Mouse (Mus musculus) embryonic facial prominence, embryonic 15.5 days (tissue): ENCODE measurements around the gene Slc45a2. TPM values are rescaled to one million over a fixed set of nuclear protein-coding genes. Genes with fewer than 3 reads are reported as not detected.

Experiments
- ATAC-seq: fragments of 200-750 bp; cut with Nextera tagmentation; 2 replicates; pipeline ENCODE4 v1.8.0; 2017; ENCODE audit warnings: low read depth, moderate TSS enrichment; ENCODE audit not compliant: insufficient number of reproducible peaks, low FRiP score, low TSS enrichment
- H3K27ac ChIP-seq: fragments of 300-500 bp; sonication (generic); replicated peaks from 2 replicates; pipeline ENCODE4 v1.5.1; 2015; ENCODE audit warnings: mild to moderate bottlenecking, inconsistent platforms
- H3K27me3 ChIP-seq: fragments of 300-500 bp; sonication (generic); 2 replicates; pipeline ENCODE4 v1.6.1; 2015; ENCODE audit warnings: inconsistent platforms
- H3K36me3 ChIP-seq: fragments of 300-500 bp; sonication (generic); 2 replicates; pipeline ENCODE4 v1.6.1; 2015; ENCODE audit warnings: mild to moderate bottlenecking, inconsistent platforms
- H3K4me1 ChIP-seq: fragments of 300-500 bp; sonication (generic); 2 replicates; pipeline ENCODE4 v1.6.1; 2015; ENCODE audit warnings: inconsistent platforms
- H3K4me2 ChIP-seq: fragments of 300-500 bp; sonication (generic); replicated peaks from 2 replicates; pipeline ENCODE4 v1.6.1; 2015; ENCODE audit warnings: mild to moderate bottlenecking, inconsistent platforms
- H3K4me3 ChIP-seq: fragments of 300-500 bp; sonication (generic); replicated peaks from 2 replicates; pipeline ENCODE4 v1.5.1; 2015; ENCODE audit warnings: mild to moderate bottlenecking, inconsistent platforms
- H3K9ac ChIP-seq: fragments of 300-500 bp; sonication (generic); 2 replicates; pipeline ENCODE4 v1.6.1; 2015; ENCODE audit warnings: inconsistent platforms
- H3K9me3 ChIP-seq: fragments of 300-500 bp; sonication (generic); replicated peaks from 2 replicates; pipeline ENCODE4 v1.6.1; 2016; ENCODE audit warnings: inconsistent platforms
- WGBS: fragments of 180-500 bp; shearing (Covaris S2); methylation state at CpG from one replicate; pipeline ENCODE4 v1.1.7; 2015; 5-methylcytosine and 5-hydroxymethylcytosine counted together
- polyA plus RNA-seq: library from polyadenylated mRNA; unstranded; fragments of >200 nt; fragmentation: Nextera tagmentation; extraction: Ambion mirVana; gene quantifications from 2 replicates; pipeline ENCODE4 v1.2.1, GENCODE M21; 2015

Slc45a2 gene
- 1.5 and 1.7 TPM in 2 replicates for polyA plus RNA-seq

- Histone ChIP-seq H3K4me1 (no peaks in the 10 kb centered on the region), H3K4me2 (no peak within 1 kb of the TSS), H3K9me3 (no peaks in the 10 kb centered on the region), H3K4me3 (no peak within 1 kb of the TSS), H3K27ac (no peak within 1 kb of the TSS), H3K9ac (no peak within 1 kb of the TSS), H3K27me3 (no peaks in the 10 kb centered on the region), H3K36me3 (peaks cover 5% of the 10 kb centered on the region; the same call in 1 of the 2 replicates)
- WGBS: 43% methylated on average over 7 of the region's 7 CpGs
- no peak for ATAC-seq
Measured at GRCm38 (mm10) chr15:11000421-11000820, at the start of gene Slc45a2. Gene Slc45a2, plus strand, starts transcription at chr15:11000721.

DNA sequence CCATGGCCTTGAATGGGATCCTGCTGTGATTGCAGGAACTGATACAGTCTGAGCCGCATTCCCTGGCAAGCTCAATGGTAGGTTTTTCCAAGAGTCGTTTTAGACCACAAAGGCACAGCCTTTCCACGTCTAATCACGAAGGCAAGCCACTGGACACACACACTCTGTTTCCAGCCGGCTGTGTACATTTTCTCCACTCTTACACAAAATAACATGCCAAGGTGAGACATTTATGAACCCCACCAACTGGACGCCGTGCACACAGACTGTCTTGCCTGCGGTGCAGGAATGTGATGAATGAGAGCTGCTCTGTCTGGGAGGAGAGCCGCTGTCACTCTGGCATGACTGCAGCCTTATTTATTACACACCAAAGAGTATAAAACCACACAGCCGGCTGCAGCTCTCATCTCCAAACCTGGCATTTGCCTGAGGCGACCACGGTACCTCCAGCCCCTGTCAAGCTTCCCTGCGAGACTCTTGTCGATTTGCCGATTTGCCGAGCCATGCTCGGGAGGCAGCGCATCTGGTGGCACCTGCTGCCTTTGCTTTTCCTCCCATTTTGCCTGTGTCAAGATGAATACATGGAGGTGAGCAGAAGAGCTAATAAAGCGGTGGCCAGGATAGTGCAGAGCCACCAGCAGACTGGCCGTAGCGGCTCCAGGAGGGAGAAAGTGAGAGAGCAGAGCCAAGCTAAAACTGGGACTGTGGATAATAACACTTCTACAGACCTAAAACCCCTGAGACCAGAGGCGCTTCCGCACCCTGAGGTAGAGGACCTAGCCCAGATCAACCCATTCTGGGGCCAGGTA, 48.4 kb upstream of the Slc45a2 start, which contains the start of gene C1qtnf3:
TSS of gene C1qtnf3 (plus strand) at position 382 of the 809 bp plus-strand sequence.
- Histone ChIP-seq H3K4me2 (peak within 1 kb of the TSS; percentile 19), H3K27ac (peak within 1 kb of the TSS; percentile 69), H3K4me1 (peaks cover 19% of the 10 kb centered on the region), H3K9ac (no peak within 1 kb of the TSS), H3K36me3 (no peaks in the 10 kb centered on the region), H3K27me3 (no peaks in the 10 kb centered on the region), H3K9me3 (no peaks in the 10 kb centered on the region), H3K4me3 (0 out of 2 replicates have a peak within 1 kb of the TSS, but pooled peaks have one; percentile 4)
- peak; percentile 32; the same call in 1 of the 2 replicates for ATAC-seq
- WGBS: 55% methylated on average over 23 of the region's 23 CpGs

DNA sequence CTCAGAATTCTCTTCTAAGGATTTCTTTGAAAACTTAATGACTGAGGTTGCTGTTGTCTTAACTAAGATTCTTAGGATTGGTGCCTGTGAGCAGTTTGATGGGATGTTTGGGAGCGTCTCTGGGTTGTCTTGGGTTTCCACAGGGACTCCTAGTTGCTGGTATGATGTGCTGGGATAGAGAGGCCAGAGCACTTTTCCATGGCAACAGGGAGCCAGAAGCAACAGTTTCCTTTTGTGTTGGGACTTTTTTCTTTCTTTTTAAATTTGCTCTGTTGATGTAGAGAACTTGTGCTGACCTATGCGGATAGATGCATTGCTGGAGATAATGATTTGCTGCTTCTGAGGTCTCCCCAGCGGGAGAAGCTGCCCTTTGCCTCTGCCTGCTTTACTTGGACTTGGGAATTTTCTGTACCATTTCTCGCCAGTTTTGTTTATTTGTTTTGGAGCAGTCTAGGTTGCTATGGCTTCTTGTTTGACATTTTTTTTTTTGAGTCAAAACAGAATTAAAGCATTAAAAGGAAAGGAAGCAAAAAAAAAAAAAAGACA, 47.7 kb upstream of the Slc45a2 start:
- H3K27me3 ChIP-seq: no peaks in the 10 kb centered on the region
- H3K27ac ChIP-seq: peak overlapping the region; percentile 69
- peak overlapping the region; percentile 19; the same call in 1 of the 2 replicates for H3K4me2 ChIP-seq
- H3K4me1 ChIP-seq: peaks cover 19% of the 10 kb centered on the region
- 0 out of 2 replicates have a peak overlapping the region, but pooled peaks have one; percentile 4 for H3K4me3 ChIP-seq
- no peak for ATAC-seq
- 55% methylated on average over 4 of the region's 4 CpGs for WGBS
- H3K9me3 ChIP-seq: no peaks in the 10 kb centered on the region
- no peaks in the 10 kb centered on the region for H3K36me3 ChIP-seq
- H3K9ac ChIP-seq: no peak overlapping the region

DNA sequence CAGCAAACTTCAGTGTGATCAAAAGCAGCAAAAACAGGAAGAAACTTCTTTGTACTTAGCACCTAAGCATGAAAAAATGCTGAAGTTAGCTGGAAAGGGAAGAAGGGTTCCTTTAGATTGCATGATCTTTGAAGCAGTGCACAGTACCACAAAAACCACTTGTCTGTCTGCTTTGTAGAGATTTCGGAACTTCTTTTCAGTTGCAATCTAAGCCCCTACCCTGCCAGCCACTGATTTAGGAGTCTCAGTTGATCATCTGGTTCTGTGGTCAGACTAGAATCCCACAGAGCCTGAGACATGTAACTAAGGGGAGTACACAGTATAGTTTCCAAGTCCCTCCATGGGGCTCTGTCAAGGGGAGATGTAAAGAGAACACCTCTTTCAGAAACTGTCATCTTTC, 47.1 kb upstream of the Slc45a2 start:
- Histone ChIP-seq H3K4me1 (peaks cover 19% of the 10 kb centered on the region), H3K9ac (no peak overlapping the region), H3K9me3 (no peaks in the 10 kb centered on the region), H3K27ac (no peak overlapping the region), H3K27me3 (no peaks in the 10 kb centered on the region), H3K4me3 (no peak overlapping the region), H3K36me3 (no peaks in the 10 kb centered on the region), H3K4me2 (no peak overlapping the region)
- ATAC-seq: peak; percentile 75
- 59% methylated on average over 1 of the region's 1 CpGs for WGBS

DNA sequence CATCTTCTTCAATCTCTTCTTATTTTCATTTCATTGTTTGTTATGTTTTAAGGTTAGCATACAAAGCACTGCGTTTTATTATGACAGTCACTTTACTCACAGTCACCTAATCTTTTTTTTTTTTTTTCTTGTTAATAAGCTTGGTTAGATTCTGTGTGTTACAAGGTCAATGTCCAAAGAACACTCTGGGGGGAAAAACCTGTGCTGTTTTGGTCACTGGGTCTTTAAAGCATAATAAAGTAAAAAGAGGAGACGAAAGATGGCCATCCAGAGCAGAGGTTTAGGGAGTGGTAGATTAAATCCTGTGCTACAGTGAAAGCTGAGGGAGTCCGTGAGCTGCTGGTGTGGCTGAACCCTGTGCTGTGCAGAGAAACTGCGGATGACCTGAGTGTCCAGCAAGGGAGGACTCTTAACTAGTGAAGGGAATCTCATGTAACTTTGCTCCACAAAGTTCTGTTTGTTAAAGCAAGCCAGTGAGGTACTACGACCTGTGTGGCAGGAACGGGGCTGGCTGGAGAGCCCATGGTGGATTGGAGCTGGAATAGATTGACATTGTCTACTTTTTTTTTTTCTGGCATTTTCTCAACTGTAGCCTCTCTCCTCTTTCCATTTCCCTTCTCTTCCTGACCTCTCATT, 46.0 kb upstream of the Slc45a2 start:
- ATAC-seq: no peak
- Histone ChIP-seq H3K4me3 (no peak overlapping the region), H3K4me2 (no peak overlapping the region), H3K27me3 (no peaks in the 10 kb centered on the region), H3K27ac (no peak overlapping the region), H3K36me3 (no peaks in the 10 kb centered on the region), H3K4me1 (peaks cover 19% of the 10 kb centered on the region), H3K9ac (no peak overlapping the region), H3K9me3 (no peaks in the 10 kb centered on the region)
- WGBS: 86% methylated on average over 6 of the region's 6 CpGs

DNA sequence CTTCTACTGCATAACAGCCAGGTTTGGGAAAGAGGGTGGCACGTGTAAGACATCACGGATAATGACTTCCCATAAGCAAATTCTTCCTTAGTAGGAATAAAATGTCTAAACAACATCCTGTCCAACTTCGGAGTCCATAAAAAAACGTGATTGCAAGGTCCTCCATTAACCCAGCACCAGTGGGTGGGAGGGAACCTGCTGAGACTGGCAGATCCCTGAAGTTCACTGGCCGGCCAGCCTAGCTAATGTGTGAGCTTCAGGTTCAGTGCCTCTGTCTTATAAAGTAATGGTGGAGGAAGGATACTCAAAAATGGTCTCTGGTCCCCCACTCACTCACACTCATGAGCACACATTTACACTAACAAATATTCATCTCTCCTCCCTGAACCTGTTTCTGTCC, 45.4 kb upstream of the Slc45a2 start:
- no peaks in the 10 kb centered on the region for H3K9me3 ChIP-seq
- H3K9ac ChIP-seq: no peak overlapping the region
- H3K27me3 ChIP-seq: no peaks in the 10 kb centered on the region
- ATAC-seq: no peak
- H3K4me1 ChIP-seq: peaks cover 19% of the 10 kb centered on the region
- no peak overlapping the region for H3K4me3 ChIP-seq
- WGBS: 64% methylated on average over 5 of the region's 5 CpGs
- no peaks in the 10 kb centered on the region for H3K36me3 ChIP-seq
- no peak overlapping the region for H3K27ac ChIP-seq
- H3K4me2 ChIP-seq: no peak overlapping the region

DNA sequence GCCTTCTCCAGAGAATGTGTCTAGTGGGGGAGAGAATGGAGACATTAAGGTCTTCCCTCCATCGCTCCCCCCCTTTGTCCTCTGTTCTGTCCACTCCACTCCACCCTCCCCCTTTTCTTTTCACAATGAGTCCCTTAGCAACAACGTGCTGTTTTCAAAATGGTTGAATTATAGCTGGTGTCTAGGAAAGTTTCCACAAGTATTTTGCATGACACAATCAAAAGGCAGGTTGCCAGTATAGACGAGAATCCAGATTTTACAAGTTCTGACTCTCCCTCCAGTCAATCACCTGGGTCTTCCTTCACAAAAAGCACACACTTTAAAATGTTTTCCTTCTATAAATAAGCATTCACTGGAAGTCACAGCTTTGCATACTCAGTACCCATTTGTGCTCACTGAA, 43.8 kb upstream of the Slc45a2 start:
- 55% methylated on average over 3 of the region's 3 CpGs for WGBS
- no peak overlapping the region for H3K4me3 ChIP-seq
- no peak overlapping the region for H3K27ac ChIP-seq
- H3K27me3 ChIP-seq: no peaks in the 10 kb centered on the region
- H3K4me1 ChIP-seq: peaks cover 18% of the 10 kb centered on the region
- no peak overlapping the region for H3K9ac ChIP-seq
- no peak for ATAC-seq
- no peak overlapping the region for H3K4me2 ChIP-seq
- no peaks in the 10 kb centered on the region for H3K36me3 ChIP-seq
- H3K9me3 ChIP-seq: no peaks in the 10 kb centered on the region

DNA sequence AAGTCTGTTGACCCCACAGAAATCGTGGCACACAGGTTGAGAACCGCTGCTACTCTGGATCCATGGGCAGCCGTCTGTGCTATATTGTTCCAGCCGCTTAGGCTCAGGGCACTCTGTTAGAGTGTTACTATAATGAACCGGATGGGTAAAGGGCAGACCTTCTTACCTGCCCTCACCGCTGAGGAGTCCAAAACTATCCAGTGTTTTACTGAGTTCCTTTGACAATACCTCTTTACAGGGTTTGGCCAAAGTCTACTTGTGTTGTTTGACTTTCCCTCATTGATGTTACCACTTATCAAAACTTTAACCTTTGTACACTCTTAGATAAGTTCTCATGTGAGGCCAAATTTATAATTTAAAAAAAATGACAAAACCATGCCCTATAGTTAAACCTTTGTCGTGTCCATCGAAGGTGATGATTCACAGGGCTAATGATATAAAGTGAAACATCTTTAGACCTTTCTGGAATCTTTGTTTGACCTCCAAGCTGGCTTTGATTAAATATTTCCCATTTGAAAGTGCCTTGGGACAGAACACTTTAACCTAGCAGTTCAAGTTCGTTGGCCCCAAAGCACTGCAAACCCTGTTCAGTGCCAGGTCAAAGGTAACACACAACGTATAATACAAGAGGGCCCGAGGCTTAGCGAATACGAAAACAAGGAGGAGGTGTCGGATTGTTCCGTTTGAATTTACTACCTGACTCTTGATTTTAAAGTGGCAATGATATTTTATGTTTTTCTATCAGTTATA, 41.1 kb upstream of the Slc45a2 start:
- H3K27ac ChIP-seq: no peak overlapping the region
- no peaks in the 10 kb centered on the region for H3K27me3 ChIP-seq
- no peak overlapping the region for H3K4me2 ChIP-seq
- no peak overlapping the region for H3K4me3 ChIP-seq
- WGBS: 74% methylated on average over 15 of the region's 15 CpGs
- H3K4me1 ChIP-seq: no peaks in the 10 kb centered on the region
- H3K9ac ChIP-seq: no peak overlapping the region
- no peak for ATAC-seq
- H3K36me3 ChIP-seq: no peaks in the 10 kb centered on the region
- H3K9me3 ChIP-seq: no peaks in the 10 kb centered on the region

- 93% methylated on average over 5 of the region's 5 CpGs for WGBS
- Histone ChIP-seq H3K4me2 (no peak overlapping the region), H3K36me3 (no peaks in the 10 kb centered on the region), H3K27me3 (no peaks in the 10 kb centered on the region), H3K9ac (no peak overlapping the region), H3K4me1 (no peaks in the 10 kb centered on the region), H3K4me3 (no peak overlapping the region), H3K9me3 (no peaks in the 10 kb centered on the region), H3K27ac (no peak overlapping the region)
- ATAC-seq: no peak
Measured at GRCm38 (mm10) chr15:10960267-10960666, 40.3 kb upstream of the Slc45a2 start.

DNA sequence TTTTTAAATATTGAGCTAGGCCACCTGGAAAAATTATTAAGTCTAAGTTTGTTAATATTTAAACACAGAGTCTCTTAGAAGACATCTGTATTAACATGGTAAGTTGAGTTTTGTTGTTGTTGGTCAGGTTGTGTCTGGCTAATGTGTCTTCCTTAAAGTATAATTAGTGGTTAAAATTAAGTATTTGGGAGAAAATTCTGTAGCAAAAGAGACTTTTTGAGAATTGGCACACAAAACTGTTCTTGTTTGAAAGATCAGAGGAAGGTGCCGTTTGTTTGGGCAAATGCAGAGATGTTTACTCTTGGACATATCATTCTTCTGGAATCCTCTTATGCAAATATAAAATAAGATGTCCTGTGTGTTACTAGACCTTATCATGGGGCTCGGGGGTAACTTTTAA, 37.9 kb upstream of the Slc45a2 start:
- ATAC-seq: no peak
- no peak overlapping the region for H3K4me2 ChIP-seq
- no peaks in the 10 kb centered on the region for H3K9me3 ChIP-seq
- no peak overlapping the region for H3K27ac ChIP-seq
- H3K27me3 ChIP-seq: no peaks in the 10 kb centered on the region
- no peaks in the 10 kb centered on the region for H3K4me1 ChIP-seq
- 85% methylated on average over 2 of the region's 2 CpGs for WGBS
- no peak overlapping the region for H3K9ac ChIP-seq
- no peak overlapping the region for H3K4me3 ChIP-seq
- no peaks in the 10 kb centered on the region for H3K36me3 ChIP-seq

DNA sequence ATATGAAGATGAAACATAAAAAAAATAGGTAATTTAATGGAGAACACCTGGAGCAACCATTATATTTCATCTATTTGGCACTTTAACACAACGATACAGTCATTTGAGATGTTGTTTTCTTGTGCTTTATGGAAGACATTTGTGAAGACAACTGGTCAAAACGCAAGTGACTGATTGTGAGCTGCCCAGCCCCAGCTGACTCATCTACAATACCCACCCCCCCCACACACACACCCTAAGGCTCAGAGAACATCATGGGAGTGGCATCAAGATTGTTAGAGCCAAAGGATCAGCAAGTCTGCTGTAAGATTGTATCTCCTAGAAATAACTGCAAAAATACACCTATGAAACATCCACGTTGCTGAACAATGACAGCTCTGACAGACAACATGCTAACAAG, 31.1 kb upstream of the Slc45a2 start:
- WGBS: 58% methylated on average over 3 of the region's 3 CpGs

More for the DNA sequence above, 31.1 kb upstream of the Slc45a2 start:
- no peak overlapping the region for H3K4me2 ChIP-seq
- H3K27ac ChIP-seq: no peak overlapping the region
- H3K36me3 ChIP-seq: no peaks in the 10 kb centered on the region
- no peaks in the 10 kb centered on the region for H3K9me3 ChIP-seq
- no peak overlapping the region for H3K4me3 ChIP-seq
- H3K27me3 ChIP-seq: no peaks in the 10 kb centered on the region
- no peak overlapping the region for H3K9ac ChIP-seq
- ATAC-seq: no peak
- no peaks in the 10 kb centered on the region for H3K4me1 ChIP-seq
